Mouse (Mus musculus) cerebellum, postnatal 14 days (tissue): ENCODE results near the gene Efhd1.

Experiments
- DNase-seq, 2 experiments: peaks; one replicate each; pipeline ENCODE4 v3.0.0; 2021; ENCODE audit warnings: mixed read lengths in 2 of 2

Gene Efhd1

DNA sequence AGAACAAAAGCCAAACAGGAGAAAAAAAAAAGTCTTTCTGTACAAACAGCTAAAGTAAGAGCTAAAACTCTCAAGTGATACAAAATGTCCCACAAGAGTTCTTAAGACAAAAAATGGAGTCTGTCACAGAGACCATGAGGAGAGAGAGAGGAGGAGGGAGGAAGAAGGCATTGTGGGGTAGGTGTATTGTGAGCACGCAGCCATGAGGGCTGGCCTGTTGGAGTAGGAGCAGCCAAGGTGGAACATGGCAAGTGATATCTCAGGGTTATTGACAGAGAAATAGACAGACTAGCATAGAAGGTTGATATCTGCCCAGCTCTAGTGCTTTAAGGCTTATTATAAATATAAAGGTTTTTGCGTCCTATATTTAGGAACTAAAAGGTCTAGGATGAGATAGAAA, 48.5 kb downstream of the Efhd1 start:
- no peak for DNase-seq

DNA sequence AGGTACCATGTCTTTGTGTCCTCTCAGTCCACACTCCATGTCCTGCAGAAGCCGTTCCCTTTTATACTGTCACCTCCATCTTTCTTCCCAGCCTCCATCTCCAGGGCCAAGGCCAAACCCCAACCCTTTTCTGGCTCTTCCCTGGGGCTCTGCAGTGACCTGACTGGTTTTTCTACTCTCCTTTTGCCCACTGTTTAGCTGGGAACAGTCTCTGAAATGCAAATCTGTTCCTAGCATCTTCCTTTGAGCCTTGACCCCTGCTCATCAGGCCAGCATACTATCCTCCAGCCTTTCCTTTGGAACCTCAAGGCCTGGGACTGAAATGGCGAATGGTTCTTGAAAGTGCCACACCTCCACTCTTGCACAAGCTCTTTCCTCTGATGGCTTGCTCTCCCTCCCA, 49.0 kb downstream of the Efhd1 start:
- DNase-seq = no peak

DNA sequence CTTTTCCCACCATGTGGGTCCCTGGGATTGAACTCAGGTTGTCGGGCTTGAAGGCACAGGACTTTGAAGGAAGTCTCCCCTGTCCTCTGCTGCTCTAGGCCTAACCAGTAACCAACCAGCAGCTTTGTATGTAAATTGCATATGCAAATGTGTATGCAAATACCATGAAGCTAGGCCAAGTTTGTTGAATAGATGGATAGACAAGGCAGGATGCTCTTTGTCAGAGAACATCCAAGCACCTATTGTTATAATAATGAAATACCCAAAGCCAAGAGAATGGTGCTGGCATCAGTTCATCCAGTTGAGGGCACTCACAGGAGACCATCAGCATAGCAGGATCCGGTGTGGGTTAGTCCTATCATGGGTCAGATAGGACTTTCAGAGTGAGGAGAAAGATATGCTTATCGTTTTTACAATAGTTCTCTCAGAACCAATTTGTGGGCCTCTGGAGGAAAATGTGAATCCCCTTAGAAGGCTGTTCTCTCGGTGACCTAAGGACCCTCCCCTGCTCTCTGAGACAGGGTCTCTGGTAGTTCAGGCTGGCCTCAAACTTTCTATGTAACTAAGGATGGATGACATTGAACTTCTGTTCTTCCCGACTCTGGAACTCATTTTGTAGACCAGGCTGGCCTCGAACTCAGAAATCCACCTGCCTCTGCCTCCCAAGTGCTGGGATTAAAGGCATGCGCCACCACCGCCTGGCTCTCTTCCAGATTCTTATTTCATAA, 49.8 kb downstream of the Efhd1 start:
- DNase-seq = no peak

- no peak for DNase-seq
These were observed 51.3 kb downstream of the Efhd1 start for GRCm38 (mm10) chr1:87315431-87315830.

GRCm38 (mm10) chr1:87315894-87316293, 51.7 kb downstream of the Efhd1 start:
- no peak for DNase-seq

DNA sequence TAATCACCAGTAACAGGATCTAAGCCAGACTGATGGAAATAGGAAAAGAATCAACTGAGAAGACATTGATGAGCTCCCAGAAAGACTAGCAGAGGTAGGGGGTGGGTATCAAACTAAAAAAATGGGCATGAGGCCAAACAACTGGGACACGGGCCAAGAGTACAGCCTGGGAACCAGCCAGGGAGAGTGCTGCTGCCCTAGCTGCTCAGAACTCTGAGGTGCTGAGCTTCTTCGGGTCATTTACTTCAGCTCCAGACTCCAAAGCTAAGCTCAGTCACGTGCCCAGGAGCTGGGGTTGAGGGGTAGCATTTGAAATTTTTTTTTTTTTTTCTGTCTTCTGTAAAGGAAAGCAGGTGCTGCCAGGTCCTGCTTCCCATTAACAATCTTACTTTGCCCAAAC, 52.5 kb downstream of the Efhd1 start:
- DNase-seq = peak; percentile 71 to 77

DNA sequence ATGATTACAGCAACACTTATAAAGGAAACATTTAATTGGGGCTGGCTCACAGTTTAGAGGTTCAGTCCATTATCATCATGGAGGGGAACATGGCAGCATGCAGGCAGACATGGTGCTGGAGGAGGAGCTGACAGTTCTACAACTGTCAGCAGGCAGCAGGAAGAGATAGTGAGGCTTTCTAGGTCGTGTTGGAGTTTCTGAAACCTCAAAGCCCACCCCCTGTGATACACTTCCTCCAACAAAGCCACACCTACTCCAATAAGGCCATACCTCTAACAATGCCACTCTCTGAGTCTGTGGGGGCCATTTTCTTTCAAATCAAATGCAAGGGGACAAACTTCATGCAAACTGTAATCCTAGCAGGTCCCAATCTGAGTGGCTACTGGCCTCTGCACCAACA, 56.9 kb downstream of the Efhd1 start:
- DNase-seq = no peak

- DNase-seq = no peak
These were observed 58.6 kb downstream of the Efhd1 start for GRCm38 (mm10) chr1:87322778-87323177.

DNA sequence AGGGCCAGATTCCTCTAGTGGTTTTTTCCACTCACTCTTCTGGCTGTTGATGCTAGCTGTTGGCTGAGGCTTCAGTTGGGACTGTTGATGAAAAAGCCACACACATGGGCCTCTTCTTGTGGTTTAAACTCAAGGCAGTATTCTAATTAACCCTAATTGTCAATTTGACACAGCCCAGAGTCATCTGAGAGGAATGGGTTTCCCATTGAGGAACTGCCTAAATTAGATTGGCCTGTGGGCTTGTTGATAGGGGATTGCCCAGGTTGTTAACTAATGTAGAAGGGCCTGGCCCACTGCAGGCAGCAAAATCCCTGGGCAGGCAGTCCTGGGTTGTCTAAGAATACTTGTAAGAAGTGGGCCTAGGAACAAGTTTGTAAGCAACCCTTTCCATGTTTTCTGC, 60.5 kb downstream of the Efhd1 start:
- DNase-seq = no peak

- peak; percentile 97 to 98 for DNase-seq
These were observed 62.6 kb downstream of the Efhd1 start, which contains the start of gene Gigyf2 for GRCm38 (mm10) chr1:87326742-87327163. Gene Gigyf2 (plus strand): TSS chr1:87326998.

DNA sequence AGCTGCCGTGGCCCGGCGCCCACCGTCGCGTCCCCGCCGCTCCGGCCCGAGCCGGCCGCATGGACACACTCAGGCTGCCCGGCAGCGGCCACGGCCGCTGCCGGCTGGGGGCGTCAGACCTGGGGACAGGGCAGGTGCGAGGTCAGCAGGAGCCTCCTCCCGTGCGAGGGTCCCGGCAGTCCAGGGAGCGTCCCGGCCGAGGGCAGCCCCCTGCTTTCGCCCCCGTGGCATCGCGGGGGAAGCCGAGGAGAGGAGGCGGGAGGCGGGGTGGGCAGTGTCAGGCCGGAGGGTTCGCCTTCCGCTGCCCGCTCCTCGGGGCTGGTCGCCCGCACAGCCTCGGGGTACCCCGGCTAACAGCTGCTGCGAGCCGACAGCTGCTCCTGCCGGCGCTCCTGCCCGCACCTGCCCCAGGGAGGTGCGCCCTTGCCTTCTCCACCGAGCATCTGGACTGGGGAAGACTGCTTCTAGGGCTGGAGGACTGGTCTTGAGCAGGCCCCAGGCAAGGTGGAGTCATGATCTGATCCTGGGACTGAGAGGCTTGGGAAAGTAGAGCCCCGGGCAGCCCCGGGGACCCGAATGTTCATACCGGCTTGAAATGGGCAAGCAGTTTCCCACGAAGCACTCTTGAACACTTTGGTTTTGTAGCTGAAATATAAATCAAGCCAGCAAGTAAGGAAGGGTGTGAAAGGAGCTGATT, 63.1 kb downstream of the Efhd1 start:
- peak in 1 of 2 experiments; percentile 63 for DNase-seq

- no peak for DNase-seq
These were observed 67.6 kb downstream of the Efhd1 start for GRCm38 (mm10) chr1:87331774-87332173.

- peak; percentile 7 to 18 for DNase-seq
These were observed 86.4 kb downstream of the Efhd1 start for GRCm38 (mm10) chr1:87350576-87350975.

GRCm38 (mm10) chr1:87360276-87360675, 96.1 kb downstream of the Efhd1 start:
- DNase-seq = no peak
